Comparison of ENCODE assay signal across 9 mouse cellular contexts in the genomic region with DNA sequence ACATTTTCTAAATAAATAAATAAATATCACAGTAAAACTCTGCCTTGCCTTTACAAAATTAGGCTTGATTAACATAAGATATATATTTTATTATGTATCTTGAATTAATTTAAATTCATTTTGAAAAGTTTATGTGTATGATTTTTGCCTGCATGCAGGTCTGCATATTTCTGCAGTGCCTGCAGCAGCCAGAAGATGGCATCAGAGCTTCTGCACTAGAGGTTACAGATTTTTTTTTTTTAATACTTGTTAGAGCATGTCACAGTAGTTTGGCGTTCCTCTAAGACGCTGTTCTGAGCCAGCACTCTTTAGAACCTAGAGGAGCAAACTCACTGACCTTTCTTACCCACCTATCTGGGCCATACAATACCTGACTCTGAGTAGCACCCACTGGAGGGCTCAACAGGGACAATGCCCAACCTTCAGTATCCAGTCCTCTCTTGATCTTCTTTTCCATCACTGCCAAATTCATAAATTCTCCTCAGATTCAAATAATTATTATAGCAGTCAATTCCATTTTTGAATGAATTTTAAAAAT. TPM values are rescaled to one million over a fixed set of nuclear protein-coding genes. Genes with fewer than 3 reads are reported as not detected.
DNase-seq lines count a peak whose midpoint lies in the region; ATAC-seq lines count a peak whose summit lies in the region.
"Had no signal": no experiment of that assay in that cellular context is flagged by ENCODE, and none has a peak within 500 bp of the region (broad histone marks: within the 10 kb centered on the region; RNA-seq: fewer than 3 reads in every experiment).

No protein-coding gene starts in this region.

- DNase-seq in frontal cortex, postnatal 10 days (ENCODE audit: low spot score in 2 of 2): peak; percentile 24 to 50
- DNase-seq in 416B (ENCODE audit: low read depth): peak; percentile 70
- peak; percentile 32 to 41 for DNase-seq in adrenal gland, adult 18-20 months (ENCODE audit: low spot score in 2 of 2)
- DNase-seq in forelimb bud, embryonic 11.5 days (ENCODE audit: low read depth, low spot score): peak; percentile 55
- DNase-seq in kidney, postnatal 14 days: peak; percentile 65
- peak; percentile 73 for DNase-seq in lung, postnatal 36 days
- peak; percentile 10 to 37 for DNase-seq in urinary bladder, adult 18-20 months (ENCODE audit: low spot score in 2 of 2)

- no peak for ATAC-seq in frontal cortex, adult (ENCODE audit: low TSS enrichment)

RNA-seq across cellular contexts. Expression of a gene that starts 8.7 kb away (rescaled TPM):
- total RNA-seq in adrenal gland, adult 18-20 months (2021): 1 to 10 TPM; 1.4 to 2.1 TPM
- total RNA-seq: neutrophil, adult 5-6 weeks had no signal
